Mouse (Mus musculus) lung, postnatal 4 days (tissue): ENCODE results near the gene Sccpdh.

Experiments used
- DNase-seq, 2 experiments: peaks; one replicate each; pipeline ENCODE4 v3.0.0; 2021

Gene Sccpdh

DNA sequence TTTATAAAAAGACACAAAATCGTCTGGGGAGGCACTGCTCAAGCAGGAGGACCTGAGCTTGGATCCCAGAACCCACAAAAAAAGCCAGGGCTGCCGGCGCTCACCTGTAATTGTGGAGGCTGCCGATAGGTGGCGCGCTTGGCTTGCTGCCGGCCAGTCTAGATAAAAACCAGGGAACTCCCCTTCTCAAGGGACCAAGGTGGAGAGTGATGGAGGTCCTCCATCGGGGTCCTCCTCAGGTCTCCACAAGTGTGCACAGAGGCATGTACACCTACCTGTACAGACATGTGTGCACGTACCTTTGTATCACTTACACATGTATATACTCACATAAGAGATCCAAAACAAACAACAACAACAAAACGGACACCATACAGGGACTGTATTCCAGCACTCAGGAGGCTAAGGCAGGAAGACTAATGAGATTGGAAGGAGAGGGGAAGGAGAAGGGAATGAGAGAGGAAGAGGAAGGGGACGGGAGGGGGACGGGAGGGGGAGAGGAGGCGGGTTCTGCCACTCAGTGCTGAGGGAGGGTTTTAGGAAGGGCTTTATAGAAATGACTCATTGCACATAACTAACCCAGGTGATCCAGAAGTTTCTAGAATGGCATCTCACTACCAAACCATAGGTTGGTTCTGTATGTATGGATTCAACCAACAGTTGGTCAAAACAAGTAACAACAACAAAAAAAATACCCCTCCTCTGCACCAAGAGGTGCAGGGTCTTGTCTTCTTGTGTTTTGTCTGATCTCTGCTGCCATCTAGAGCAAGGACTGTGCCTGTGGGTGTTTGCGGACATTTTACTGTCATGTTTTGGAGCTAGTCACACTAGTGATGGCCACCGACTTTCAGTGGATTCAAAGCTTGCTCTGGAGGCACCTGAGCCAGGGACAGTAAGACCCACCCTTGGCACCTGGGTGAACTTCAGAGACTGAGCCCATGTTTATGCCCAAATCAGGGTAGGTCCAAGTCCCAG is 66.8 kb downstream of the Sccpdh start:
- peak; percentile 62 to 77 for DNase-seq

DNA sequence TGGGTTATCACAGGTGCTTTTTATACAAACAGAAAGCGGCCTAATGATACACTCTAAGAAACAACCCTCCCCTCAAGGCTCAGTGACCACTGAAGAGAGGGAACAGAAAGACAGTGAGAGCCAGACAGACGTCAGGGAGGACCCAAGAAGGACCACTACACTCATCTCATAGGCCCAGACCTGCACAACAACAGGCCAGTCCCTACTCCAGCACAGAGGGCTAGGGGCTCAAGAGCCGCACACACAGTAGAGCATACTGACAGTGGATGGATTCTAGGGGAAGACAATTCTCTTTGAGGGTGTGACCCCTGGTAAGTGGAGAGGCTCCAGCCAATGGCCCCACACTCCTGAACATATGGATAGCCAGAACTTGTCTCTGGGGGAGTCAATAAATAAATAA is 68.5 kb downstream of the Sccpdh start:
- DNase-seq, result no peak
